Mouse (Mus musculus) C3H10T1/2 (cell line): ENCODE measurements around the gene Trp63. TPM values are rescaled to one million over a fixed set of nuclear protein-coding genes. Genes with fewer than 3 reads are reported as not detected.

Experiments
- polyA plus RNA-seq, 2 experiments: library from polyadenylated mRNA; unstranded; fragments of >200 nt; fragmentation: generic; extraction: Trizol; gene quantifications; one replicate each; pipeline ENCODE4 v1.2.1; 2012; ENCODE audit warnings: missing spikeins in 2 of 2

Trp63 gene
- under 1 TPM; 0.04 to 0.97 TPM for polyA plus RNA-seq

DNA sequence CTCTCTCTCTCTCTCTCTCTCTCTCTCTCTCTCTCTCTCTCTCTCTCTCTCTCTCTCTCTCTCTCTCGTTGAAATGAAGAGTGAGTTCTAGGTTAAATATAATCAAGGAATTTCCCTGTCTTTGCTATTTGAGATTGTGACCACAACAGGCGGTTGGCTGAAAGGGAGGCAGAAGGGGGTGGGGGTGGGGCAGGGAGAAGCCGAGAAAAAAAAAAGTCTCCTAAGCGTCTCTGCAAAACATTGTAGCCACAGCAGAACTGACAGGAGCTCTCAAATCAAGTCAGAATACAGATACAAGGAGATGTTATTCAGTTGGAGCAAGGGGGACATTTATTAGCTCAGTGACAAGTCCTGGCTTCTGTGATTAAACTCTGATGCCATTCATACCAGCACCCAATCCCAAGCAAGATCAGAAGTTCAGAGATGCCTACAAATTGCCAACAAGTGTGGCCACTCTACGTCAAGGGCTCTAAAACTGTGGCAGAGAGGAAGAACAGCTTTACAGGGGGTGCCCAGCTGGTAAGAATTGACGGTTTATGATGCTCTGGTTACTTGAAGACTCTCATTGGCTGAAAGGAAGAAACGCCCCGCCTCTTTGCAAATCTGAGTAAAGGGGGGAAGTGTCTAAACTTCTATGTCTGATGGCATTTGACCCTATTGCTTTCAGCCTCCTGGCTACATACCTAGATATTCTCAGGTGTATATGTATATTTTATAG is at the start of gene Trp63:
Gene Trp63, plus strand, starts transcription at position 233 of the 718 bp plus-strand sequence.

